Mouse (Mus musculus) hindbrain, postnatal 0 days (tissue): Measurements from ENCODE around the gene Lclat1. TPM values are rescaled to one million over a fixed set of nuclear protein-coding genes. Genes with fewer than 3 reads are reported as not detected.

Experiments
- ATAC-seq: fragments of 200-750 bp; cut with Nextera tagmentation; 2 replicates; pipeline ENCODE4 v1.8.0; 2017; ENCODE audit warnings: mild to moderate bottlenecking, moderate TSS enrichment, moderate library complexity
- DNase-seq: peaks from one replicate; pipeline ENCODE4 v3.0.0-alpha.2; 2015; ENCODE audit warnings: low spot score
- H3K27ac ChIP-seq: fragments of 300-500 bp; sonication (generic); 2 replicates; pipeline ENCODE4 v1.5.1; 2014; ENCODE audit warnings: mild to moderate bottlenecking
- H3K27me3 ChIP-seq: fragments of 300-500 bp; sonication (generic); 2 replicates; pipeline ENCODE4 v1.6.1; 2014; ENCODE audit warnings: low read length, mixed read lengths; ENCODE audit not compliant: insufficient read depth
- H3K36me3 ChIP-seq: fragments of 300-500 bp; sonication (generic); 2 replicates; pipeline ENCODE4 v1.6.1; 2014; ENCODE audit warnings: low read length, mixed read lengths; ENCODE audit not compliant: insufficient read depth
- H3K4me1 ChIP-seq: fragments of 300-500 bp; sonication (generic); 2 replicates; pipeline ENCODE4 v1.6.1; 2014; ENCODE audit warnings: antibody characterized with exemption, low read length, mixed read lengths; ENCODE audit not compliant: insufficient read depth
- H3K4me2 ChIP-seq: fragments of 300-500 bp; sonication (generic); 2 replicates; pipeline ENCODE4 v1.6.1; 2014; ENCODE audit warnings: low read depth, mild to moderate bottlenecking, low read length, moderate library complexity, mixed read lengths
- H3K4me3 ChIP-seq: fragments of 300-500 bp; sonication (generic); 2 replicates; pipeline ENCODE4 v1.5.1; 2014; ENCODE audit warnings: low read length
- H3K9ac ChIP-seq: fragments of 300-500 bp; sonication (generic); replicated peaks from 2 replicates; pipeline ENCODE4 v1.6.1; 2014; ENCODE audit warnings: mild to moderate bottlenecking, low read length, moderate library complexity, mixed read lengths
- H3K9me3 ChIP-seq: fragments of 300-500 bp; sonication (generic); 2 replicates; pipeline ENCODE4 v1.6.1; 2016; ENCODE audit warnings: low read length, mixed read lengths
- CTCF ChIP-seq: IDR thresholded peaks from 2 replicates; pipeline ENCODE4 v1.5.1; 2016; ENCODE audit warnings: antibody characterized with exemption, control low read depth, low read depth
- WGBS: fragments of 180-500 bp; shearing (Covaris S2); extraction: QIAGEN DNeasy Blood & Tissue Kit; methylation state at CpG from one replicate; pipeline ENCODE4 v1.1.7; 2014; 5-methylcytosine and 5-hydroxymethylcytosine counted together
- polyA plus RNA-seq: library from polyadenylated mRNA; unstranded; fragments of >200 nt; fragmentation: Nextera tagmentation; extraction: Ambion mirVana; gene quantifications from 2 replicates; pipeline ENCODE4 v1.2.1, GENCODE M21; 2015
- total RNA-seq: library from RNA; depleted of rRNA; stranded (reverse); fragments of >200 nt; gene quantifications from 2 replicates; pipeline ENCODE4 v1.2.3, GENCODE M21; 2014

Lclat1 gene
- total and polyA plus RNA-seq, 2 experiments from 2014 or later = 9.8 to 37.1 TPM

DNA sequence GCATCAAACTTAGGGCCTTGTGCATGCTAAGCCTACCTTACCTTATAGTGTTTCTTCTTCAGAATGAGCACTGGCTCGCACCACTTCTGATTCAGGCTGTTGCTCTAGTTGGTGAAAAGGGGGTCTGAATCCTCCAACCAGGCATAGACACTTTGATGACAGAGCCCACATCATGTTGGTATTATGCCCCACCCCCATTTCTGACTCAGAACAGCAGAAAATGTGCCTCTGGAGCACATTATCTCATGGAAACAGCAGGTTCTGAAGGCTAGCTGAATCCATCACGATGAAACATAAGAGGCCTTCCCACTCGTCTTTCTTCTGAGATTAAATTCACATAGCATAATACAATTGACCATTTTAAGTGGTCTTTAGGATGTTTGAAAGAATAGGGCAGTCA lies 33.2 kb upstream of the Lclat1 start:
- no peak for TF ChIP-seq CTCF
- Histone ChIP-seq H3K9ac (no peak overlapping the region), H3K27ac (no peak overlapping the region), H3K36me3 (no peaks in the 10 kb centered on the region), H3K27me3 (no peaks in the 10 kb centered on the region), H3K4me1 (no peaks in the 10 kb centered on the region), H3K4me2 (no peak overlapping the region), H3K4me3 (no peak overlapping the region), H3K9me3 (no peaks in the 10 kb centered on the region)
- WGBS = 82% methylated on average over 3 of the region's 3 CpGs
- no peak for DNase-seq
- ATAC-seq = no peak

DNA sequence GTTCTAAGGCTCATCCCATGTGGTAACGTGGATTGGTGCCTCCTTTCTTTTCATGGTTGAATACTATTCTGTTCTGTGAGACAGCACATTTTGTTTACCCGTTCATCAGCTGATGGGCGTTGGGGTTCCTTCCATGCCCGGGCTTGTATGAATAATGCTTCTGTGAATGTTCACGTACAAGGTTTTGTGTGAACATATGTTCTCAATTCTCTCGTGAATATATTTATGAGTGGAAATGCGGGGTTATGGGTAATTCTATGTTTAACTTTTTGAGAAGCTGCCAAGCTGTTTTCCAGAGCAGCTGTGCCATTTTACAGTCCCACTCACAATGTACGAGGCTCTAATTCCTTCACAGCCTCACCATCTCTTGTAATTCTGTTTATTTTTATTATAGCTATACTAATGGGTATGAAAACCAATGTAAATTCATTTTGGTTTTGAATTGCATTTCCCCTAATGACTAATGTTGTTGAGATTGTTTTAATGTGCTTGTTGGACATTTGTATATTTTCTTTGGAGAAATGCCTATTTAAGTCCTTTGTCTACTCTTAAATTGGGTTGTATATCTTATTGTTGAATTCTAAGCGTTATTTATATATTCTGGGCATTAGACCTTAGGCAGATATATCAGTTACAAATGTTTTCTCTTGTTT lies 32.4 kb upstream of the Lclat1 start:
- H3K36me3 ChIP-seq = no peaks in the 10 kb centered on the region
- H3K27ac ChIP-seq = no peak overlapping the region
- no peaks in the 10 kb centered on the region for H3K9me3 ChIP-seq
- DNase-seq = no peak
- no peak for ATAC-seq
- no peak overlapping the region for H3K4me2 ChIP-seq
- TF ChIP-seq CTCF = no peak
- no peak overlapping the region for H3K9ac ChIP-seq
- H3K27me3 ChIP-seq = no peaks in the 10 kb centered on the region
- 52% methylated on average over 9 of the region's 9 CpGs for WGBS
- H3K4me3 ChIP-seq = no peak overlapping the region
- H3K4me1 ChIP-seq = no peaks in the 10 kb centered on the region

DNA sequence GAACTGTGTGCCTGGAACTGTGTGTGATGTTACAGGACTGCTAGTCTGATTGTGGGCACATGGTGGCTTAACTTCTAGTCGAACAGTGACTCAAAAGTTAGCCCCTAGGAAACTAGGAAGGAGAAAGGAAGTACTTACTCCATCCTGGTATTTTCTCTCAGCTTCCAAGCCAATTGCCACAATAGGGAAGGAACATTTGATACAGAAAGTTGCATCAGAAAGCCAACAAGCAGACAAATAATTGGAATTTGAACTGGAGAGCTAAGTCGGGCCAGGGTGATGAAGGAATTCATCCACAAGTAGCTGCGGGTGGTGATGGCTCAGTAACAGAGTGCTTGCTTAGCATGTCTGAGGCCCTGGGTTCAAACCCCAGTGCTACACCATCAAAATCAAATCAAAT lies 30.1 kb upstream of the Lclat1 start:
- WGBS = 90% methylated on average over 3 of the region's 3 CpGs
- no peak for TF ChIP-seq CTCF
- ATAC-seq (no peak), DNase-seq (no peak)
- Histone ChIP-seq H3K4me2 (no peak overlapping the region), H3K9ac (no peak overlapping the region), H3K9me3 (no peaks in the 10 kb centered on the region), H3K27ac (no peak overlapping the region), H3K27me3 (no peaks in the 10 kb centered on the region), H3K36me3 (no peaks in the 10 kb centered on the region), H3K4me3 (no peak overlapping the region), H3K4me1 (no peaks in the 10 kb centered on the region)

GRCm38 (mm10) chr17:73081360-73082133 lies 26.2 kb upstream of the Lclat1 start:
- no peaks in the 10 kb centered on the region for H3K27me3 ChIP-seq
- H3K36me3 ChIP-seq = no peaks in the 10 kb centered on the region
- no peak overlapping the region for H3K4me3 ChIP-seq
- DNase-seq = no peak
- no peak overlapping the region for H3K9ac ChIP-seq
- 51% methylated on average over 9 of the region's 9 CpGs for WGBS
- no peak overlapping the region for H3K4me2 ChIP-seq
- ATAC-seq = no peak
- no peaks in the 10 kb centered on the region for H3K9me3 ChIP-seq
- no peak for TF ChIP-seq CTCF
- H3K27ac ChIP-seq = no peak overlapping the region
- no peaks in the 10 kb centered on the region for H3K4me1 ChIP-seq

DNA sequence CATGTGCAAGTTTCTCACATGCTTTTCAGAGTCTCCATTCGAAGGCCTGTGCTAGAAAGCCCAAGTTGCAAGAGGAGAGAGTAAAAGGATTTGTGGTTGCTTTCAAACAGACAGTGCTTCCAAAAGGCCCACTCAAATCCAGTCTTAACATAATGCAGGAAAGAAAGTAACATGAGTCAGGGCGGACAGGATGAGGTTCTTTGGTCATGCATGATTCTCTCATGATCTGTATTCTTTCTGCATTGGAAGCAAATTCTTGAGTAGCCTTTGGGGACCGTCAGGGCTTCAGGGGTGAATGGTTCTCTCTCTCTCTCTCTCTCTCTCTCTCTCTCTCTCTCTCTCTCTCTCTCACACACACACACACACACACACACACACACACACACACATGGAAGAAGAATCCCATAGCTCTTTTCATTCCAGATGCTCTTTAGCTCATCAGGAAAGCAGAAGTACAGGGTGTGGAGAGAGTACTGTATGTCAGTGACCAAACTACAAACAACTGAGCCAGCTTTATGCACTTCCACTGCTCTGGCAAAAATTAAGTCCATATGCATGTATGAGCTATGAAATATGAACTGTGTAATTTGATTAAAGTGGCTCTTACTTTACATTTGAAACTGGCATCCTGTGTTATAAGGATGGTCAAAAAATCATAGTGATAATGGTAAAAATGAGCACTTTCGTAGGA lies 25.1 kb upstream of the Lclat1 start:
- 80% methylated on average over 4 of the region's 4 CpGs for WGBS
- no peak overlapping the region for H3K4me3 ChIP-seq
- DNase-seq (no peak), ATAC-seq (no peak)
- H3K27ac ChIP-seq = no peak overlapping the region
- no peaks in the 10 kb centered on the region for H3K36me3 ChIP-seq
- H3K9ac ChIP-seq = no peak overlapping the region
- H3K4me2 ChIP-seq = no peak overlapping the region
- H3K27me3 ChIP-seq = no peaks in the 10 kb centered on the region
- H3K9me3 ChIP-seq = no peaks in the 10 kb centered on the region
- no peak for TF ChIP-seq CTCF
- H3K4me1 ChIP-seq = no peaks in the 10 kb centered on the region

GRCm38 (mm10) chr17:73087045-73087910 lies 20.5 kb upstream of the Lclat1 start:
- ATAC-seq = no peak
- H3K27me3 ChIP-seq = no peaks in the 10 kb centered on the region
- H3K27ac ChIP-seq = no peak overlapping the region
- H3K9ac ChIP-seq = no peak overlapping the region
- WGBS = 56% methylated on average over 13 of the region's 13 CpGs
- no peak overlapping the region for H3K4me3 ChIP-seq
- H3K4me2 ChIP-seq = no peak overlapping the region
- no peaks in the 10 kb centered on the region for H3K4me1 ChIP-seq
- no peaks in the 10 kb centered on the region for H3K9me3 ChIP-seq
- no peak for TF ChIP-seq CTCF
- no peaks in the 10 kb centered on the region for H3K36me3 ChIP-seq
- no peak for DNase-seq
